Mouse (Mus musculus) CD4-positive, CD25-positive, alpha-beta regulatory T cell, adult 4 months (primary cell): Measurements from ENCODE around the gene D17Wsu92e. TPM values are rescaled to one million over a fixed set of nuclear protein-coding genes. Genes with fewer than 3 reads are reported as not detected.

ENCODE experiments used
- ATAC-seq: one replicate; pipeline ENCODE4 v1.8.0; 2017
- polyA plus RNA-seq, 2 experiments: library from polyadenylated mRNA; unstranded; fragments of 100-300 nt; shearing (Covaris generic); gene quantifications; one replicate each; pipeline ENCODE4 v1.2.1; 2017

D17Wsu92e gene
- polyA plus RNA-seq, 2 experiments from 2014 or later, result 14.6 to 14.9 TPM

- ATAC-seq, result no peak
These were observed 1.2 kb upstream of the D17Wsu92e start for GRCm38 (mm10) chr17:27821407-27822338.

- ATAC-seq, result peak; percentile 6
These were observed 379 bp downstream of the D17Wsu92e start for GRCm38 (mm10) chr17:27819971-27820567.

GRCm38 (mm10) chr17:27819521-27819970 is 902 bp downstream of the D17Wsu92e start:
- peak; percentile 3 for ATAC-seq

GRCm38 (mm10) chr17:27819011-27819410 is 1.4 kb downstream of the D17Wsu92e start:
- ATAC-seq, result no peak

GRCm38 (mm10) chr17:27814606-27815005 is 5.8 kb downstream of the D17Wsu92e start:
- no peak for ATAC-seq

GRCm38 (mm10) chr17:27811980-27812379 is 8.5 kb downstream of the D17Wsu92e start:
- no peak for ATAC-seq

GRCm38 (mm10) chr17:27810569-27811331 is 9.7 kb downstream of the D17Wsu92e start:
- no peak for ATAC-seq

- ATAC-seq, result no peak
These were observed 12.8 kb downstream of the D17Wsu92e start for GRCm38 (mm10) chr17:27807542-27808078.

- ATAC-seq, result no peak
These were observed 15.4 kb downstream of the D17Wsu92e start for GRCm38 (mm10) chr17:27804803-27805770.

- ATAC-seq, result no peak
These were observed 16.2 kb downstream of the D17Wsu92e start for GRCm38 (mm10) chr17:27804156-27804690.

GRCm38 (mm10) chr17:27803752-27804151 is 16.7 kb downstream of the D17Wsu92e start:
- no peak for ATAC-seq

GRCm38 (mm10) chr17:27800710-27801648 is 19.5 kb downstream of the D17Wsu92e start:
- ATAC-seq, result no peak

GRCm38 (mm10) chr17:27799771-27800584 is 20.5 kb downstream of the D17Wsu92e start:
- peak; percentile 57 for ATAC-seq

- no peak for ATAC-seq
These were observed 23.0 kb downstream of the D17Wsu92e start for GRCm38 (mm10) chr17:27797341-27797872.

GRCm38 (mm10) chr17:27796780-27797179 is 23.7 kb downstream of the D17Wsu92e start:
- ATAC-seq, result no peak

GRCm38 (mm10) chr17:27793144-27793543 is 27.3 kb downstream of the D17Wsu92e start:
- ATAC-seq, result no peak

- no peak for ATAC-seq
These were observed 27.9 kb downstream of the D17Wsu92e start for GRCm38 (mm10) chr17:27792516-27792915.

GRCm38 (mm10) chr17:27791556-27791955 is 28.9 kb downstream of the D17Wsu92e start:
- no peak for ATAC-seq

- no peak for ATAC-seq
These were observed 29.5 kb downstream of the D17Wsu92e start for GRCm38 (mm10) chr17:27790976-27791375.
